Mouse (Mus musculus): ENCODE measurements around the gene Coro1b.

DNA sequence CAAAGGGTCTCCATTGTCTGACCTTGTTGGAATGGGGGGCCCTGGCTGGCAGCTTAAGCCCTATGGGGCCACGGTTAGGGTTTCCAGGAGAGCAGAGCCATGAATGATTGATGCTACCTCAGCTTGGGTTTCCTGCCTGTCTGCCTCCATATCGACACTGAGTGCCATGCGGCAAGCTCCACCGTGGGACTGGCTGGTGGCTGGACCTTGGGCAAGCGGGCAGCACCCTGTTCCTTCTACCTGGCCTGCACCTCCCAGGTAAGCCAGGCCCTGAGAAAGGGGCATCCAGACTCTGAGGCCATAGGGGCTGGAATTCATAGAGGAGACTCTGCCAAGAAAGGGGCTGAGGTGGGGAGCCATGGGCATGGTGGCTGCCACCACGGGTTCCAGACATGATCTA, 8.3 kb upstream of the Coro1b start:
- TF ChIP-seq CTCF (IDR thresholded peaks at IDR 0.05; ENCODE audit: low read depth, low read length) = no peak
- TF ChIP-seq POLR2A (IDR thresholded peaks at IDR 0.05; ENCODE audit: extremely low read depth, insufficient read depth, low read length) = no peak
